Mouse (Mus musculus): Measurements from ENCODE around the gene Ctnna3. TPM values are rescaled to one million over a fixed set of nuclear protein-coding genes. Genes with fewer than 3 reads are reported as not detected.
"Not testable (repeated sequence)": the region's sequence is repeated elsewhere in the genome, so short reads cannot be mapped to it uniquely, and the experiment has no call there.

The Ctnna3 gene
- polyA plus RNA-seq (2012; rRNA removed): 0.01 and 0.03 TPM in 2 replicates
- not detected in 2 replicates for polyA plus RNA-seq (2014; fragmentation: Nextera tagmentation; extraction: Ambion mirVana)

DNA sequence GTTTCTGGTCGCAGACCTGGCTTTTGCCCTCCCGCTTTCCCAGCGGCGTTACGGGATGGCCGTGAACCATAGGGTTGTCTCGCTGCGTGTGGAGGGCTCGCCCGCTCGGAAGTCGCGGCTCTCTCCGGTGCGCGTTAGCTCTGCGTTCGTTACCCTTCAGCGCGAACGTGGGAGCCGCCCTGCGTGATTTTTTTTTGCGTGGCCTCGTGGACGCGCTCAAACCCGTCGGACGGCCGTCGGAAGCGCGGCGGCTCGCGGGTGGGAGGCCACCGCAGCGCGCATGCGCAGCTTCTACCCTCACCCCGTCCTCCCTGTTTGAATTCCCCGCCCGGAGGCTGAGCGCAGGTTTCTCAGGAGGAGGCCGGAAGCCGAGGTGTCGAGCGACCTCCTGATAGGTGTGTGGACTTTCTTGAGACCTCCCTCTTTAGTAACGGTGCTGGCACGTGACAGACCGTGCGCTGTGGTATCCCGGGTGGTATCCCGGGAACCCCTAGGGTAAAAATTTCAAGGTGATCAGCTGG, at the start of gene Ctnna3:
Gene Ctnna3 (plus strand): TSS at position 314 of the 521 bp plus-strand sequence.
- H3K9me3 ChIP-seq (ENCODE audit: control insufficient read depth, low read length): no peaks in the 10 kb centered on the region
- no peak for TF ChIP-seq CTCF (IDR thresholded peaks at IDR 0.05; ENCODE audit: low read depth)
- no peak for TF ChIP-seq EP300 (IDR thresholded peaks at IDR 0.05; ENCODE audit: low read depth)
- H3K27me3 ChIP-seq (ENCODE audit: control insufficient read depth, insufficient read depth, low read length): no peaks in the 10 kb centered on the region
- peaks cover 3 to 4% of the 10 kb centered on the region in 2 experiments; a peak in 2 of 4 replicates for H3K4me1 ChIP-seq (replicated peaks; ENCODE audit: control insufficient read depth in 2 of 2, insufficient read depth in 2 of 2, low read length in 1 of 2)
- H3K27ac ChIP-seq: peak within 1 kb of the TSS; percentile 57
- DNase-seq (ENCODE audit: low read depth in 3 of 3, low spot score in 3 of 3): peak; percentile 88 to 92 (median 88)
- peak within 1 kb of the TSS; percentile 79 for H3K9ac ChIP-seq (replicated peaks)
- ATAC-seq (ENCODE audit: insufficient read depth): peak; percentile 91
- H3K4me2 ChIP-seq (ENCODE audit: low read depth): peak within 1 kb of the TSS; percentile 96
- H3K4me3 ChIP-seq (ENCODE audit: insufficient read depth in 1 of 2, low read depth in 2 of 2, low read length in 2 of 2): peak within 1 kb of the TSS; percentile 67 to 81
- H3K36me3 ChIP-seq (replicated peaks; ENCODE audit: control insufficient read depth, insufficient read depth, low read depth): no peaks in the 10 kb centered on the region
- under 1% methylated on average over 55 of the region's 55 CpGs for WGBS (ENCODE audit: insufficient replicate concordance)

DNA sequence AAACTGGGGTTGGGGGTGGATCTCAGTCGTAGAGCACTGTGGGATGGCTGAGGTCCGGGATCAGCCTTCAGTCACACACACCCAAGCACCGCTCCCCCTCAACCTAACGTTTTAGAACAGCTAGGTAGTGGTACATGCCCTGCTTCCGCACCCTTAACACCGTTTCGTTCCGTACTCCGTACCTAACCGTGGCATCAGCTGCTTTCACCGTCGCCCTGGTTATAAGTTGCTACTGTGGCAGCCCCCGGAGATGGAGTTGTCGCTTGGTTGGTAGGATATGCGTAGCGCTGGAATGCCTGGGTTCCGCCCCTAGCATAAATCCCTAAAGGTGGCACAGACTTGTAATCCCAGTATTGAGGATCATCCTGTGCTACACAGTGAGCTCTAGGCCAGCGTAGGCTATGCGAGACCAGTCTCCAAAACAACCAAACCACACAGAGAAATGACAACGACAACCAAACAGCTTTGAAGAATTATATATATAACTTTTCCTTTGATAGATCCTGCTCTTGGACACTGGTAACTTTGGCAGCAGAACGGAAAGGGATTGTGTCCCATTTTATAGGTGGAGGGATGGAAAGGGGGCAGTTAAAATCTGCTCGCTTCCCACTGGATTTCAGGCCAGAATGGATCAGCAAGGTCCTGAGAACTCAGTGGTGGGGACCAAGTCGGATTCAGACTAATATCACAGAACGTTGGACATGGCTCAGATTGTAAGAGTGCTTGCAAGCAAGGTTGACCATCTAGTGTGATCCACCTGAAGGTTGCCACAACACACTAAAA, 48.2 kb upstream of the Ctnna3 start, which contains the start of gene Sirt1:
Gene Sirt1 (minus strand): TSS at position 207 of the 783 bp plus-strand sequence.
- Histone ChIP-seq H3K4me3 (ENCODE audit: insufficient read depth in 1 of 2, low read depth in 2 of 2, low read length in 2 of 2) (peak within 1 kb of the TSS; percentile 61 to 81), H3K4me1 (replicated peaks; ENCODE audit: control insufficient read depth in 2 of 2, insufficient read depth in 2 of 2, low read length in 1 of 2) (peaks cover 2 to 9% of the 10 kb centered on the region in 2 experiments), H3K9me3 (ENCODE audit: control insufficient read depth, low read length) (no peaks in the 10 kb centered on the region), H3K27ac (no peak within 1 kb of the TSS; the same call in 1 of the 2 replicates), H3K9ac (replicated peaks) (peak within 1 kb of the TSS; percentile 56), H3K27me3 (ENCODE audit: control insufficient read depth, insufficient read depth, low read length) (no peaks in the 10 kb centered on the region), H3K4me2 (ENCODE audit: low read depth) (peak within 1 kb of the TSS; percentile 89), H3K36me3 (replicated peaks; ENCODE audit: control insufficient read depth, insufficient read depth, low read depth) (no peaks in the 10 kb centered on the region)
- WGBS (ENCODE audit: insufficient replicate concordance): 6% methylated on average over 24 of the region's 24 CpGs
- no peak for DNase-seq (ENCODE audit: low read depth in 3 of 3, low spot score in 3 of 3)
- no peak for ATAC-seq (ENCODE audit: insufficient read depth)
- TF ChIP-seq CTCF (IDR thresholded peaks at IDR 0.05; ENCODE audit: low read depth) (no peak), EP300 (IDR thresholded peaks at IDR 0.05; ENCODE audit: low read depth) (no peak)

- no peak within 1 kb of the TSS; the same call in 1 of the 2 replicates for H3K27ac ChIP-seq
These were observed 47.3 kb upstream of the Ctnna3 start, which contains the start of gene Dnajc12 for GRCm38 (mm10) chr10:63382372-63383279. Gene Dnajc12, plus strand, starts transcription at chr10:63382443.

DNA sequence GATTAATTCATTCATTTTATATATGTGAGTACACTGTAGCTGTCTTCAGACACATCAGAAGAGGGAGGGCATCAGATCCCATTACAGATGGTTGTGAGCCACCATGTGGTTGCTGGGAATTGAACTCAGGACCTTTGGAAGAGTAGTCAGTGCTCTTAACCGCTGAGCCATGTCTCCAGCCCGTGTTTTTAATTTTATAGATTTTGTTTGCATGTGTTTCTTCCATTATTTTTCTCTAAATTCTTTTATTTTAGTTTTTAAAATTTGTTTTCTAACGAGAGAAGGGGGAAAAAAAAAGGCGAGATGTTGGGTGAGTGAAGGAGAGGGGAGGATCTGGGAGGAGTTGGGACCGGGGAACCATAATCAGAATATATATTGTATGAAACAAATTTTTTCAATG, 44.0 kb upstream of the Ctnna3 start:
- WGBS (ENCODE audit: insufficient replicate concordance): 21% methylated on average over 5 of the region's 5 CpGs
- H3K27me3 ChIP-seq (ENCODE audit: control insufficient read depth, insufficient read depth, low read length); DNase-seq (ENCODE audit: low read depth in 3 of 3, low spot score in 3 of 3); H3K36me3 ChIP-seq (replicated peaks; ENCODE audit: control insufficient read depth, insufficient read depth, low read depth); H3K9me3 ChIP-seq (ENCODE audit: control insufficient read depth, low read length); ATAC-seq (ENCODE audit: insufficient read depth): not testable (repeated sequence)
- Histone ChIP-seq H3K4me1 (replicated peaks; ENCODE audit: control insufficient read depth in 2 of 2, insufficient read depth in 2 of 2, low read length in 1 of 2) (peaks cover 2 to 15% of the 10 kb centered on the region in 2 experiments), H3K27ac (peak overlapping the region; percentile 59), H3K9ac (replicated peaks) (peak overlapping the region; percentile 73), H3K4me3 (ENCODE audit: insufficient read depth in 1 of 2, low read depth in 2 of 2, low read length in 2 of 2) (peak overlapping the region in 1 of 2 experiments; percentile 59; a peak in 2 of 4 replicates), H3K4me2 (ENCODE audit: low read depth) (peak overlapping the region; percentile 86)

More at GRCm38 (mm10) chr10:63382372-63383279, 47.3 kb upstream of the Ctnna3 start, which contains the start of gene Dnajc12:
- Histone ChIP-seq H3K9ac (replicated peaks) (peak within 1 kb of the TSS; percentile 56), H3K9me3 (ENCODE audit: control insufficient read depth, low read length) (no peaks in the 10 kb centered on the region), H3K4me3 (ENCODE audit: insufficient read depth in 1 of 2, low read depth in 2 of 2, low read length in 2 of 2) (peak within 1 kb of the TSS; percentile 61 to 81), H3K4me2 (ENCODE audit: low read depth) (peak within 1 kb of the TSS; percentile 89), H3K4me1 (replicated peaks; ENCODE audit: control insufficient read depth in 2 of 2, insufficient read depth in 2 of 2, low read length in 1 of 2) (peaks cover 2 to 9% of the 10 kb centered on the region in 2 experiments), H3K27me3 (ENCODE audit: control insufficient read depth, insufficient read depth, low read length) (no peaks in the 10 kb centered on the region), H3K36me3 (replicated peaks; ENCODE audit: control insufficient read depth, insufficient read depth, low read depth) (no peaks in the 10 kb centered on the region)
- ATAC-seq (ENCODE audit: insufficient read depth) (peak; percentile 87), DNase-seq (ENCODE audit: low read depth in 3 of 3, low spot score in 3 of 3) (peak; percentile 92 to 95 (median 94))
- no peak for TF ChIP-seq EP300 (IDR thresholded peaks at IDR 0.05; ENCODE audit: low read depth)
- TF ChIP-seq CTCF (IDR thresholded peaks at IDR 0.05; ENCODE audit: low read depth): peak; percentile 90
- 1% methylated on average over 28 of the region's 28 CpGs for WGBS (ENCODE audit: insufficient replicate concordance)
